ENCODE assay signal across 8 mouse cellular contexts in genomic region chr3:138741649-138742565, GRCm38 (mm10). TPM values are rescaled to one million over a fixed set of nuclear protein-coding genes. Genes with fewer than 3 reads are reported as not detected.
DNase-seq lines count a peak whose midpoint lies in the region; ATAC-seq and TF ChIP-seq lines count a peak whose summit lies in the region.

Gene Tspan5 (plus strand): TSS chr3:138742195.

- no peaks in the 10 kb centered on the region for H3K9me3 ChIP-seq in ES-Bruce4 (replicated peaks; ENCODE audit: control insufficient read depth, insufficient read depth, low read length, poor library complexity, severe bottlenecking)
- no peaks in the 10 kb centered on the region for H3K9me3 ChIP-seq in forebrain, embryonic 16.5 days (ENCODE audit: control insufficient read depth, low read length)
- H3K9me3 ChIP-seq in lung, embryonic 14.5 days (ENCODE audit: low read depth, low read length): no peaks in the 10 kb centered on the region

- DNase-seq in heart, postnatal 14 days: peak; percentile 83 to 89
- DNase-seq in large intestine, adult 2 months (ENCODE audit: low read depth, low spot score): peak; percentile 31
- DNase-seq in lung, embryonic 14.5 days: peak; percentile 91
- DNase-seq in thymus, adult 18-20 months: peak; percentile 64 to 66

- H3K36me3 ChIP-seq in ES-Bruce4 (ENCODE audit: control insufficient read depth, insufficient read depth, low read length, poor library complexity, severe bottlenecking): no peaks in the 10 kb centered on the region
- no peaks in the 10 kb centered on the region for H3K36me3 ChIP-seq in forebrain, embryonic 16.5 days (ENCODE audit: control insufficient read depth, insufficient read depth)
- H3K36me3 ChIP-seq in lung, embryonic 14.5 days (ENCODE audit: insufficient read depth): no peaks in the 10 kb centered on the region

- H3K4me2 ChIP-seq in forebrain, embryonic 16.5 days (ENCODE audit: low read length): peak within 1 kb of the TSS; percentile 78
- peak within 1 kb of the TSS; percentile 88 for H3K4me2 ChIP-seq in lung, embryonic 14.5 days

- H3K27ac ChIP-seq in ES-Bruce4 (ENCODE audit: insufficient read depth, low read length): no peak within 1 kb of the TSS
- peak within 1 kb of the TSS; percentile 96 for H3K27ac ChIP-seq in forebrain, embryonic 16.5 days (ENCODE audit: low read length)
- peak within 1 kb of the TSS; percentile 70 for H3K27ac ChIP-seq in lung, embryonic 14.5 days (ENCODE audit: low read depth)

- intact Hi-C loops in heart, postnatal 14 days (cut with DNase I): loop anchor here (5.0 to 10.0 kb wide), 4 partner anchors 95 to 217 kb away; partner anchors contain the start of gene Eif4e

- H3K9ac ChIP-seq in ES-Bruce4 (ENCODE audit: low read depth, poor library complexity, severe bottlenecking): peak within 1 kb of the TSS; percentile 95
- H3K9ac ChIP-seq in forebrain, embryonic 16.5 days (replicated peaks; ENCODE audit: low read depth, low read length): peak within 1 kb of the TSS; percentile 94
- H3K9ac ChIP-seq in lung, embryonic 14.5 days: peak within 1 kb of the TSS; percentile 71

- no peak for TF ChIP-seq CTCF in ES-Bruce4 (IDR thresholded peaks at IDR 0.05; ENCODE audit: low read depth, low read length)
- no peak for TF ChIP-seq CTCF in lung, embryonic 14.5 days (IDR thresholded peaks at IDR 0.05; ENCODE audit: low read depth)

- peak; percentile 80 for ATAC-seq in cerebellum, adult (ENCODE audit: insufficient number of reproducible peaks, low FRiP score, low TSS enrichment)
- ATAC-seq in forebrain, embryonic 16.5 days: peak; percentile 91
- peak; percentile 82 for ATAC-seq in lung, embryonic 14.5 days (ENCODE audit: insufficient read depth)
- peak; percentile 21 for ATAC-seq in neutrophil, adult 5-6 weeks (ENCODE audit: extremely low read depth, insufficient number of reproducible peaks, low FRiP score, poor library complexity, severe bottlenecking)

- H3K27me3 ChIP-seq in ES-Bruce4 (ENCODE audit: control insufficient read depth, insufficient read depth, low read length, poor library complexity, severe bottlenecking): 0 out of 2 replicates have a peak, but pooled peaks cover 6% of the 10 kb centered on the region
- H3K27me3 ChIP-seq in forebrain, embryonic 16.5 days (replicated peaks; ENCODE audit: control insufficient read depth, insufficient read depth, low read length): no peaks in the 10 kb centered on the region
- peaks cover 8% of the 10 kb centered on the region for H3K27me3 ChIP-seq in lung, embryonic 14.5 days (ENCODE audit: insufficient read depth, low read length)

- TF ChIP-seq POLR2A in ES-Bruce4 (IDR thresholded peaks at IDR 0.05; ENCODE audit: insufficient read depth, low read length): no peak

- no peak for TF ChIP-seq EP300 in ES-Bruce4 (IDR thresholded peaks at IDR 0.05; ENCODE audit: insufficient read depth, low read depth, low read length)

- under 1% methylated on average over 84 of the region's 100 CpGs for WGBS in forebrain, embryonic 16.5 days
- WGBS in large intestine, adult 2 months: under 1% methylated on average over 99 of the region's 100 CpGs
- WGBS in lung, embryonic 14.5 days: under 1% methylated on average over 77 of the region's 100 CpGs

- H3K4me3 ChIP-seq in ES-Bruce4 (ENCODE audit: low read depth, low read length): peak within 1 kb of the TSS; percentile 91
- peak within 1 kb of the TSS; percentile 97 for H3K4me3 ChIP-seq in forebrain, embryonic 16.5 days (replicated peaks; ENCODE audit: low read length)
- peak within 1 kb of the TSS; percentile 72 for H3K4me3 ChIP-seq in lung, embryonic 14.5 days (ENCODE audit: low read depth, low read length)

- peaks cover 2% of the 10 kb centered on the region for H3K4me1 ChIP-seq in ES-Bruce4 (ENCODE audit: control insufficient read depth, insufficient read depth, low read length)
- H3K4me1 ChIP-seq in forebrain, embryonic 16.5 days (replicated peaks; ENCODE audit: control insufficient read depth, insufficient read depth, low read length): peaks cover 25% of the 10 kb centered on the region
- peaks cover 8% of the 10 kb centered on the region for H3K4me1 ChIP-seq in lung, embryonic 14.5 days (ENCODE audit: insufficient read depth)

RNA-seq across cellular contexts. Expression of gene Tspan5, which starts in this region (rescaled TPM):
- 22.2 and 24.3 TPM in 2 replicates for polyA plus RNA-seq in ES-Bruce4 (2011; ENCODE audit: insufficient read depth, insufficient read length, low read depth, missing spikeins)
- polyA plus RNA-seq in forebrain, embryonic 16.5 days (2015; fragmentation: Nextera tagmentation; extraction: Ambion mirVana): 98.7 and 113 TPM in 2 replicates
- 10 to 100 TPM; 11.0 to 11.3 TPM for total RNA-seq in heart, postnatal 14 days (2021)
- polyA plus RNA-seq in large intestine, adult 2 months (2012; rRNA removed): 20.3 and 31.4 TPM in 2 replicates
- polyA plus RNA-seq in lung, embryonic 14.5 days (2014; fragmentation: Nextera tagmentation; extraction: Ambion mirVana): 28.3 and 30.6 TPM in 2 replicates
- 19.9 and 20.4 TPM in 2 replicates for total RNA-seq in neutrophil, adult 5-6 weeks (2017)

Comparison
In these comparisons a context has a peak if more than half of its experiments do, and no peak if none do; other contexts are left out.
1. ATAC-seq: peak in every context shown above with its lines; median percentile 91 in forebrain, embryonic 16.5 days; 82 in lung, embryonic 14.5 days; 80 in cerebellum, adult; 21 in neutrophil, adult 5-6 weeks.
2. DNase-seq: peak in every context shown above with its lines; median percentile 91 in lung, embryonic 14.5 days; 86 in heart, postnatal 14 days; 65 in thymus, adult 18-20 months; 31 in large intestine, adult 2 months.